Mouse (Mus musculus): ENCODE measurements around the gene Arrb2. TPM values are rescaled to one million over a fixed set of nuclear protein-coding genes. Genes with fewer than 3 reads are reported as not detected.

Gene Arrb2
- polyA plus RNA-seq (2014; fragmentation: Illumina TruSeq; extraction: RNeasy Lipid Tissue Mini Kit (QIAGEN cat#74804); ENCODE audit: insufficient read depth, low read depth, low replicate concordance) = 37.6 TPM

DNA sequence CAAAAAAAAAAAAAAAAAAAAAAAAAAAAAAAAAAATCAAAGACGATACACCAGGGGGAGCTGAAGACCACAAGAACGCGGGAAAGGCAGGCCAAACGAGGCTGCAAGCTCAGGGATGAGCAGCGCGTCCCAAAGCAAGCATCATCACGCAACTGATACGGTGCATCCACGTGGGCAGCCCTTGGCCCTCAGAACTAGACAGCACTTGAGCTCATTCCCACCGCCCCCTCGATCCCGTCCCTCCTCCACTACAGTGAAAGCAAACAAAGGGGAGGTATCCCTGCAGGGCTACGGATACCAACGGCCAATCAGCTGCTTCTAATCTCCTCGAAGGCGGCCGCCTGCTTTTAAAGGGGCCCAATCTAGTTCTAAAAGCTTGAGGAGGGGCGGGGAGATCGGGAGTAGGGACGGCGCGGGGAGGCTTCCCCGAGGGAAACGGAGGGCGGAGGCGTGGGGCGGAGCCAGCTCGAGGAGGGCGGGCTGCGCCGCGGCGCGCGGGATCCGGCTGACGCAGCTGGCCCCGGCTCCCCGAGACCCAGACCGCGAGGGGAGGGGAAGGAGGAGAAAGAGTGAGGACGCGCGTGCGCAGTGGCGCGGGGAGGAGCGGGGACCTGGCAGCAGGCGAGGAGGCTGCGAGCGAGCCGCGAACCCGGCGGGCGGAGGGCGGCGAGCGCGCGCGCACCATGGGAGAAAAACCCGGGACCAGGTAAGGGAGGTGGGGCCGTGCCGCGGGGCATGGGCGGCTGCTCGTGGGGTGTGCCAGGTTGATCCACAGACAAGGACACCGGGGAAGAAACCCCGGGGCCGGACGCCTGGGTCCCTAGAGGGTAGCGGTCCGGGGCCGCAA, at the start of gene Arrb2:
TSS of gene Arrb2 (plus strand) at position 588 of the 847 bp plus-strand sequence.

DNA sequence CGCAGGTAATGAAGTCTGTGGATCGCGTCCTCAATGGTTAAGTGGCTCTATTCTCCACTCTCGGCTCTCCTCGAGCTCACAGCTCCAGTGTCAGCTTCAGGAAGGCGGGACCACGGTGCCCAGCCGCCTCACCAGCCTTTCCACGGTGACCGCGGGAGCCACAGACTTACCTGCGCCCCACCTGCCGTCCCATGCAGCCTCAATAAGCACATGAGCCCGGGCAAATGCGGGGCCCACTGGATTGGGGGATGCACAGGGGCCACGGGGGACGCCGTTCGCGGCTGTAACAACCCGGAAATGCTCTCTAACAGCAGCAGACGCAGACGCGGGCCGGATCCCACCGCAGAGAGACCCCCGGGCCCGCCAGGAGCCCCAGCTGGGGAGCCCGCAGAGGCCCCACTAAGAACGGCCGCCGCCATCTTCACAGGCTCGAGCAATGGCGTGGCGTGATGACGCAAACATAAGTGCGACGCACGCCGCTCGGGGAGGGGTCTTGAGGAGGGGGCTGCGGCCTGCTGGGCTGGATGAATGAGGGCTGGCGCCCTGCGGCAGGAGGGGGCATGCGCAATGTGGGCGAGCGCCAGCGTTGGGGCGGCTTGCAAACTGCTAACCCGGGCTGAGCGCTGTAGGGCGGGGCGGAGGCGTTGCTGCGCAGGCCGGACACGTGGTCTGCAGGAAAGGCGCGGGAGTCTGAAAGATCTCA, 22.7 kb upstream of the Arrb2 start, which contains the start of gene Pelp1:
TSS of gene Pelp1 (minus strand) at position 438 of the 703 bp plus-strand sequence.

DNA sequence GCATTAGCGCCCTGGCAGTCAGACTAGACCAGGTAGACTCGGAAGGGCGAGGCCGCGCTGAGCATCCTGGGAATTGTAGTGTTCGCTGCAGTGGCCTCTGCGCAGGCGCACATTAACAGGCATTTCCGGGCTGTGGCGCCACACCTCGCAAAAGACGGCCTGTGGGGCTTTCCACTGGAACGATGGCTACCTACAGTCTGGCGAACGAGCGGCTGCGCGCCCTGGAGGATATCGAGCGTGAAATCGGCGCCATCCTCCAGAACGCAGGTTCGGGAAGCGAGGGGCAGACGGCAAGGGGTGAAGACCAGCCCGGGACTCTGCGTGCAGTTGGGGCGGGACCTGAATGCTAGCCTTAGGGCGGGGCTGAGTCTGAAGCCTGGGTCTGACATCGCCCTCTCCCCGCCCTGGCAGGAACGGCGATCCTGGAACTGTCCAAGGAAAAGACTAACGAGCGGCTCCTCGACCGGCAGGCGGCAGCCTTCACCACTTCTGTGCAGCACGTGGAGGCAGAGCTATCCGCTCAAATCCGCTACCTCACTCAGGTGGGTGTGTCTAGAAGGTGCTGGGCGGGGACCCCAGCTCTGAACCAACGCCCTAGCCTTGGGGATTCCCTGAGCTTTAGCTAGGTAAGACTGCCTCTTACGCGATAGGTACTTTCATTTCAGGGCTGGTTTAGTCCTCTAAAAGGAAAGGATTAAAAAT, 19.5 kb downstream of the Arrb2 start, which contains the start of gene Med11:
TSS of gene Med11 (plus strand) at position 123 of the 702 bp plus-strand sequence.

DNA sequence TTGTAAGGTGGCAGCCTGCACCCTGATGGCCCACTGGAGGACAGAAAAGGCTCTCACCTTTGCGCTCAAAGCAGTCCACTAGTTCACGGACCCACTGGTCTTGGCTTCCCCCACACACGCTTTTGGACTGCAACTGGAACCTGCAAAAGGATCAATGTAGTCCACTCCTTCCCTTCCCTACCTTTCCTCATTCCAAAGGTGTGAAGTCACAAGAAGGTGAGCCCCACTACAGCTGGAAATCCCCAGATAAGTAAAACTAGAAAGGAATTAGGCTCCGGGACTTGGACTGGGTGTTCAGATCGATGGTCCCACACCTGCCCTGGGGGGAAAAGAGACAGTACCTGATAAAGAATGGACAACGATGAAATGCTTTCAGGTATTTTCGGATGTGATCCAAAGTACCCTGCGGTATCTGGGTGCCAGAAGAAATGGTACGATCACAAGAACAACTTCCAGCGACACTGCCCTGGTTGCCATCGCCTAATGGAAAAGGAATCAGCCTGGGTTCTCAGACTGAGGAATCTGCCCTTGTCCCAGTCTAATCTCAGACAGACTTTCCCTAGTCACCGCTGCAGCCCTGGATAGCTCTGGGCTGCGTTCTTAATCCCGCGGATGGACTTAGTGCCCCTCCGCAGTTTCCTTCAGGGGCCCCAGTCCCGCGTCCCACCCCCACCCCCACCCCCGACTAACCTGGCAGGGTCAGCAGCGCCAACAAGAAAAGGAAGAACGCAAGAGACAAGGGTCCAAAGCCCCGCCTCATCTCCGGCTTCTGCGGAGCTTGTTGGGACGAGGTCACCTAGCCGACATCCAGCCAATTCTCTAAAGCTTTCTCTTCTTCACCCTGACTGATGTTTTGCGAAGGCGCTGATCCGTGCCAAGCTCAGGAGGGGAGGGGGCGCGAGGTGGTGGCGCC, 26.5 kb downstream of the Arrb2 start, which contains the start of gene Zmynd15:
TSS of gene Zmynd15 (plus strand) at position 746 of the 913 bp plus-strand sequence.

GRCm38 (mm10) chr11:70459601-70460101, 27.2 kb downstream of the Arrb2 start, which contains the start of gene Cxcl16:
Gene Cxcl16 (minus strand): TSS chr11:70459984.

Other genes with a start within 250 kb of the Arrb2 start
- 54.5 TPM for gene Slc16a11, start 219.9 kb upstream of the Arrb2 start, polyA plus RNA-seq (2014; fragmentation: Illumina TruSeq; extraction: RNeasy Lipid Tissue Mini Kit (QIAGEN cat#74804); ENCODE audit: insufficient read depth, low read depth, low replicate concordance)
- 4.1 TPM for gene Slc16a13, start 211.6 kb upstream of the Arrb2 start, polyA plus RNA-seq (2014; fragmentation: Illumina TruSeq; extraction: RNeasy Lipid Tissue Mini Kit (QIAGEN cat#74804); ENCODE audit: insufficient read depth, low read depth, low replicate concordance)
- gene Bcl6b, start 202.8 kb upstream of the Arrb2 start, polyA plus RNA-seq (2014; fragmentation: Illumina TruSeq; extraction: RNeasy Lipid Tissue Mini Kit (QIAGEN cat#74804); ENCODE audit: insufficient read depth, low read depth, low replicate concordance) = 15.8 TPM
- gene 0610010K14Rik, start 194.7 kb upstream of the Arrb2 start, polyA plus RNA-seq (2014; fragmentation: Illumina TruSeq; extraction: RNeasy Lipid Tissue Mini Kit (QIAGEN cat#74804); ENCODE audit: insufficient read depth, low read depth, low replicate concordance) = 69.1 TPM
- gene Gm21988, start 192.8 kb upstream of the Arrb2 start, polyA plus RNA-seq (2014; fragmentation: Illumina TruSeq; extraction: RNeasy Lipid Tissue Mini Kit (QIAGEN cat#74804); ENCODE audit: insufficient read depth, low read depth, low replicate concordance) = 8.1 TPM
- 203 TPM for gene Rnasek, start 192.8 kb upstream of the Arrb2 start, polyA plus RNA-seq (2014; fragmentation: Illumina TruSeq; extraction: RNeasy Lipid Tissue Mini Kit (QIAGEN cat#74804); ENCODE audit: insufficient read depth, low read depth, low replicate concordance)
- 2.8 TPM for gene Alox12, start 177.3 kb upstream of the Arrb2 start, polyA plus RNA-seq (2014; fragmentation: Illumina TruSeq; extraction: RNeasy Lipid Tissue Mini Kit (QIAGEN cat#74804); ENCODE audit: insufficient read depth, low read depth, low replicate concordance)
- not detected for gene Alox12e, start 110.0 kb upstream of the Arrb2 start, polyA plus RNA-seq (2014; fragmentation: Illumina TruSeq; extraction: RNeasy Lipid Tissue Mini Kit (QIAGEN cat#74804); ENCODE audit: insufficient read depth, low read depth, low replicate concordance)
- gene Alox15, start 80.6 kb upstream of the Arrb2 start, polyA plus RNA-seq (2014; fragmentation: Illumina TruSeq; extraction: RNeasy Lipid Tissue Mini Kit (QIAGEN cat#74804); ENCODE audit: insufficient read depth, low read depth, low replicate concordance) = 3.7 TPM
- 9.8 TPM for gene Pelp1, start 22.6 kb upstream of the Arrb2 start, polyA plus RNA-seq (2014; fragmentation: Illumina TruSeq; extraction: RNeasy Lipid Tissue Mini Kit (QIAGEN cat#74804); ENCODE audit: insufficient read depth, low read depth, low replicate concordance)
- gene Med11, start 19.3 kb downstream of the Arrb2 start, polyA plus RNA-seq (2014; fragmentation: Illumina TruSeq; extraction: RNeasy Lipid Tissue Mini Kit (QIAGEN cat#74804); ENCODE audit: insufficient read depth, low read depth, low replicate concordance) = 52.9 TPM
- gene Zmynd15, start 26.8 kb downstream of the Arrb2 start, polyA plus RNA-seq (2014; fragmentation: Illumina TruSeq; extraction: RNeasy Lipid Tissue Mini Kit (QIAGEN cat#74804); ENCODE audit: insufficient read depth, low read depth, low replicate concordance) = 3.2 TPM
- gene Cxcl16, start 27.3 kb downstream of the Arrb2 start, polyA plus RNA-seq (2014; fragmentation: Illumina TruSeq; extraction: RNeasy Lipid Tissue Mini Kit (QIAGEN cat#74804); ENCODE audit: insufficient read depth, low read depth, low replicate concordance) = 59.8 TPM
- gene Tm4sf5, start 72.6 kb downstream of the Arrb2 start, polyA plus RNA-seq (2014; fragmentation: Illumina TruSeq; extraction: RNeasy Lipid Tissue Mini Kit (QIAGEN cat#74804); ENCODE audit: insufficient read depth, low read depth, low replicate concordance) = 0.25 TPM
- gene Vmo1, start 82.0 kb downstream of the Arrb2 start, polyA plus RNA-seq (2014; fragmentation: Illumina TruSeq; extraction: RNeasy Lipid Tissue Mini Kit (QIAGEN cat#74804); ENCODE audit: insufficient read depth, low read depth, low replicate concordance) = 0.55 TPM
- not detected for gene Gltpd2, start 86.6 kb downstream of the Arrb2 start, polyA plus RNA-seq (2014; fragmentation: Illumina TruSeq; extraction: RNeasy Lipid Tissue Mini Kit (QIAGEN cat#74804); ENCODE audit: insufficient read depth, low read depth, low replicate concordance)
- gene Psmb6, start 92.7 kb downstream of the Arrb2 start, polyA plus RNA-seq (2014; fragmentation: Illumina TruSeq; extraction: RNeasy Lipid Tissue Mini Kit (QIAGEN cat#74804); ENCODE audit: insufficient read depth, low read depth, low replicate concordance) = 296 TPM
- gene Gm40193, start 100.3 kb downstream of the Arrb2 start, polyA plus RNA-seq (2014; fragmentation: Illumina TruSeq; extraction: RNeasy Lipid Tissue Mini Kit (QIAGEN cat#74804); ENCODE audit: insufficient read depth, low read depth, low replicate concordance) = not detected
- 9.6 TPM for gene Pld2, start 107.4 kb downstream of the Arrb2 start, polyA plus RNA-seq (2014; fragmentation: Illumina TruSeq; extraction: RNeasy Lipid Tissue Mini Kit (QIAGEN cat#74804); ENCODE audit: insufficient read depth, low read depth, low replicate concordance)
- gene Mink1, start 130.2 kb downstream of the Arrb2 start, polyA plus RNA-seq (2014; fragmentation: Illumina TruSeq; extraction: RNeasy Lipid Tissue Mini Kit (QIAGEN cat#74804); ENCODE audit: insufficient read depth, low read depth, low replicate concordance) = 24.0 TPM
- not detected for gene 4930544D05Rik, start 183.2 kb downstream of the Arrb2 start, polyA plus RNA-seq (2014; fragmentation: Illumina TruSeq; extraction: RNeasy Lipid Tissue Mini Kit (QIAGEN cat#74804); ENCODE audit: insufficient read depth, low read depth, low replicate concordance)
- gene Chrne, start 186.6 kb downstream of the Arrb2 start, polyA plus RNA-seq (2014; fragmentation: Illumina TruSeq; extraction: RNeasy Lipid Tissue Mini Kit (QIAGEN cat#74804); ENCODE audit: insufficient read depth, low read depth, low replicate concordance) = 0.14 TPM
- 0.30 TPM for gene Gp1ba, start 206.5 kb downstream of the Arrb2 start, polyA plus RNA-seq (2014; fragmentation: Illumina TruSeq; extraction: RNeasy Lipid Tissue Mini Kit (QIAGEN cat#74804); ENCODE audit: insufficient read depth, low read depth, low replicate concordance)
- 71.5 TPM for gene Rnf167, start 214.6 kb downstream of the Arrb2 start, polyA plus RNA-seq (2014; fragmentation: Illumina TruSeq; extraction: RNeasy Lipid Tissue Mini Kit (QIAGEN cat#74804); ENCODE audit: insufficient read depth, low read depth, low replicate concordance)
- gene Slc25a11, start 214.8 kb downstream of the Arrb2 start, polyA plus RNA-seq (2014; fragmentation: Illumina TruSeq; extraction: RNeasy Lipid Tissue Mini Kit (QIAGEN cat#74804); ENCODE audit: insufficient read depth, low read depth, low replicate concordance) = 77.2 TPM
- gene Pfn1, start 222.0 kb downstream of the Arrb2 start, polyA plus RNA-seq (2014; fragmentation: Illumina TruSeq; extraction: RNeasy Lipid Tissue Mini Kit (QIAGEN cat#74804); ENCODE audit: insufficient read depth, low read depth, low replicate concordance) = 578 TPM
- 26.5 TPM for gene Eno3, start 224.6 kb downstream of the Arrb2 start, polyA plus RNA-seq (2014; fragmentation: Illumina TruSeq; extraction: RNeasy Lipid Tissue Mini Kit (QIAGEN cat#74804); ENCODE audit: insufficient read depth, low read depth, low replicate concordance)
- 78.5 TPM for gene Spag7, start 236.8 kb downstream of the Arrb2 start, polyA plus RNA-seq (2014; fragmentation: Illumina TruSeq; extraction: RNeasy Lipid Tissue Mini Kit (QIAGEN cat#74804); ENCODE audit: insufficient read depth, low read depth, low replicate concordance)